Mouse (Mus musculus): ENCODE results near the gene Traf3ip1.

Gene Traf3ip1
- long read RNA-seq, experiment 1, partial matches to known transcripts = 2 of 2 reads
- long read RNA-seq, experiment 1, other reads (novel, unspliced or antisense) = 0 of 2 reads
- long read RNA-seq, experiment 2, partial matches to known transcripts = 7 of 7 reads
- long read RNA-seq, experiment 2, other reads (novel, unspliced or antisense) = 0 of 7 reads

GRCm38 (mm10) chr1:91494457-91495140, at the start of gene Traf3ip1:
Gene Traf3ip1 (plus strand): TSS chr1:91494647.
- intact Hi-C loops (cut with DNase I) = no loop called here

GRCm38 (mm10) chr1:91444841-91445830, 49.3 kb upstream of the Traf3ip1 start:
- intact Hi-C loops (cut with DNase I) = no loop called here

GRCm38 (mm10) chr1:91446060-91446459, 48.4 kb upstream of the Traf3ip1 start:
- intact Hi-C loops (cut with DNase I) = no loop called here

GRCm38 (mm10) chr1:91446511-91446910, 47.9 kb upstream of the Traf3ip1 start:
- intact Hi-C loops (cut with DNase I) = no loop called here

- intact Hi-C loops (cut with DNase I) = no loop called here
Observed at GRCm38 (mm10) chr1:91448688-91449087, 45.8 kb upstream of the Traf3ip1 start.

GRCm38 (mm10) chr1:91450851-91451250, 43.6 kb upstream of the Traf3ip1 start:
- intact Hi-C loops (cut with DNase I) = no loop called here

- intact Hi-C loops (cut with DNase I) = no loop called here
Observed at GRCm38 (mm10) chr1:91451547-91452084, 42.8 kb upstream of the Traf3ip1 start.

GRCm38 (mm10) chr1:91453932-91454331, 40.5 kb upstream of the Traf3ip1 start:
- intact Hi-C loops (cut with DNase I) = no loop called here

GRCm38 (mm10) chr1:91454366-91454765, 40.1 kb upstream of the Traf3ip1 start:
- intact Hi-C loops (cut with DNase I) = no loop called here

- intact Hi-C loops (cut with DNase I) = no loop called here
Observed at GRCm38 (mm10) chr1:91454927-91455326, 39.5 kb upstream of the Traf3ip1 start.

GRCm38 (mm10) chr1:91455661-91456161, 38.7 kb upstream of the Traf3ip1 start:
- intact Hi-C loops (cut with DNase I) = no loop called here

GRCm38 (mm10) chr1:91456301-91456801, 38.1 kb upstream of the Traf3ip1 start:
- intact Hi-C loops (cut with DNase I) = no loop called here

GRCm38 (mm10) chr1:91457116-91457515, 37.3 kb upstream of the Traf3ip1 start:
- intact Hi-C loops (cut with DNase I) = no loop called here

- intact Hi-C loops (cut with DNase I) = loop anchor here (2.0 kb wide), 1 partner anchor 21 kb away; no protein-coding TSS in a partner anchor
Observed at GRCm38 (mm10) chr1:91457698-91458097, 36.7 kb upstream of the Traf3ip1 start.

GRCm38 (mm10) chr1:91458223-91458861, 36.1 kb upstream of the Traf3ip1 start:
- intact Hi-C loops (cut with DNase I) = loop anchor here (2.0 kb wide), 1 partner anchor 22 kb away; no protein-coding TSS in a partner anchor

GRCm38 (mm10) chr1:91459059-91459809, 35.2 kb upstream of the Traf3ip1 start, which contains the start of gene Per2:
Gene Per2 (minus strand): TSS chr1:91459324.
- intact Hi-C loops (cut with DNase I) = loop anchor here (2.0 kb wide), 1 partner anchor 22 kb away; no protein-coding TSS in a partner anchor

GRCm38 (mm10) chr1:91460069-91460468, 34.4 kb upstream of the Traf3ip1 start:
- intact Hi-C loops (cut with DNase I) = no loop called here

GRCm38 (mm10) chr1:91460564-91460963, 33.9 kb upstream of the Traf3ip1 start:
- intact Hi-C loops (cut with DNase I) = no loop called here

- intact Hi-C loops (cut with DNase I) = no loop called here
Observed at GRCm38 (mm10) chr1:91463336-91463995, 31.0 kb upstream of the Traf3ip1 start.

All from adrenal gland (tissue).